Mouse (Mus musculus): ENCODE data around the gene Spns1. TPM values are rescaled to one million over a fixed set of nuclear protein-coding genes. Genes with fewer than 3 reads are reported as not detected.

The Spns1 gene
- polyA plus RNA-seq, 1 experiment from 2014 or later, result 45.8 TPM

Small RNA genes within 50 kb of the gene (microRNA-seq; reads per million reads assigned to microRNA genes)
- not detected for gene Mir7058

Other genes starting within 250 kb of the Spns1 start
- 56.2 TPM in 2 replicates for gene Xpo6, start 176.9 kb downstream of the Spns1 start, polyA plus RNA-seq (2014; fragmentation: Nextera tagmentation; extraction: Ambion mirVana)
- gene Sbk1, start 104.8 kb downstream of the Spns1 start, polyA plus RNA-seq (2014; fragmentation: Nextera tagmentation; extraction: Ambion mirVana), result 133 and 162 TPM in 2 replicates
- gene Lat, start 7.9 kb downstream of the Spns1 start, polyA plus RNA-seq (2014; fragmentation: Nextera tagmentation; extraction: Ambion mirVana), result 1.8 and 2.7 TPM in 2 replicates
- gene Nfatc2ip, start 19.3 kb upstream of the Spns1 start, polyA plus RNA-seq (2014; fragmentation: Nextera tagmentation; extraction: Ambion mirVana), result 4.8 and 4.9 TPM in 2 replicates
- gene Cd19, start 37.4 kb upstream of the Spns1 start, polyA plus RNA-seq (2014; fragmentation: Nextera tagmentation; extraction: Ambion mirVana), result not detected in 2 replicates
- gene Rabep2, start 51.3 kb upstream of the Spns1 start, polyA plus RNA-seq (2014; fragmentation: Nextera tagmentation; extraction: Ambion mirVana), result 17.9 and 18.0 TPM in 2 replicates
- 0.29 and 0.38 TPM in 2 replicates for gene Atp2a1, start 85.7 kb upstream of the Spns1 start, polyA plus RNA-seq (2014; fragmentation: Nextera tagmentation; extraction: Ambion mirVana)
- 38.1 and 44.6 TPM in 2 replicates for gene Sh2b1, start 98.0 kb upstream of the Spns1 start, polyA plus RNA-seq (2014; fragmentation: Nextera tagmentation; extraction: Ambion mirVana)
- 133 and 146 TPM in 2 replicates for gene Tufm, start 109.9 kb upstream of the Spns1 start, polyA plus RNA-seq (2014; fragmentation: Nextera tagmentation; extraction: Ambion mirVana)
- 52.7 and 58.6 TPM in 2 replicates for gene Atxn2l, start 126.0 kb upstream of the Spns1 start, polyA plus RNA-seq (2014; fragmentation: Nextera tagmentation; extraction: Ambion mirVana)
- 189 and 198 TPM in 2 replicates for gene Eif3c, start 189.0 kb upstream of the Spns1 start, polyA plus RNA-seq (2014; fragmentation: Nextera tagmentation; extraction: Ambion mirVana)
- 0.46 and 0.57 TPM in 2 replicates for gene Apobr, start 207.5 kb upstream of the Spns1 start, polyA plus RNA-seq (2014; fragmentation: Nextera tagmentation; extraction: Ambion mirVana)
- 22.4 and 23.4 TPM in 2 replicates for gene Cln3, start 208.4 kb upstream of the Spns1 start, polyA plus RNA-seq (2014; fragmentation: Nextera tagmentation; extraction: Ambion mirVana)
- not detected in 2 replicates for gene Il27, start 217.5 kb upstream of the Spns1 start, polyA plus RNA-seq (2014; fragmentation: Nextera tagmentation; extraction: Ambion mirVana)

Data from midbrain, embryonic 11.5 days (tissue).